Mouse (Mus musculus) liver, adult 2 months (tissue): ENCODE measurements around the gene Apom. TPM values are rescaled to one million over a fixed set of nuclear protein-coding genes. Genes with fewer than 3 reads are reported as not detected.

Experiments
- DNase-seq: peaks from one replicate; pipeline ENCODE4 v3.0.0-alpha.2; 2011; ENCODE audit warnings: low read depth, low spot score; ENCODE audit errors: extremely low read depth
- H3K27ac ChIP-seq: fragments of 200-500 bp; replicated peaks from 2 replicates; pipeline ENCODE4 v1.5.1; 2012; ENCODE audit warnings: low read depth, mild to moderate bottlenecking, control low read depth, inconsistent platforms, low read length; ENCODE audit not compliant: insufficient read depth
- H3K27me3 ChIP-seq: fragments of 200-500 bp; 2 replicates; pipeline ENCODE4 v1.6.1; 2012; ENCODE audit warnings: mild to moderate bottlenecking, moderate library complexity, low read length, inconsistent platforms; ENCODE audit not compliant: control insufficient read depth, insufficient read depth
- H3K36me3 ChIP-seq: fragments of 200-500 bp; 2 replicates; pipeline ENCODE4 v1.6.1; 2012; ENCODE audit warnings: low read length, inconsistent platforms; ENCODE audit not compliant: control insufficient read depth, insufficient read depth
- H3K4me1 ChIP-seq: fragments of 200-500 bp; 2 replicates; pipeline ENCODE4 v1.6.1; 2011; ENCODE audit warnings: low read length; ENCODE audit not compliant: control insufficient read depth, insufficient read depth
- H3K4me3 ChIP-seq: fragments of 200-500 bp; 2 replicates; pipeline ENCODE4 v1.5.1; 2011; ENCODE audit warnings: low read depth, mild to moderate bottlenecking, control low read depth, low read length, moderate library complexity; ENCODE audit not compliant: insufficient read depth
- H3K79me2 ChIP-seq: fragments of 200-500 bp; 2 replicates; pipeline ENCODE4 v1.6.1; 2012; ENCODE audit warnings: inconsistent platforms, mild to moderate bottlenecking, low read length, moderate library complexity; ENCODE audit not compliant: control insufficient read depth, insufficient read depth
- H3K9ac ChIP-seq: fragments of 200-500 bp; 2 replicates; pipeline ENCODE4 v1.6.1; 2012; ENCODE audit warnings: low read depth, mild to moderate bottlenecking, control low read depth, inconsistent platforms, low read length
- CTCF ChIP-seq: fragments of 200-500 bp; IDR thresholded peaks from 2 replicates; pipeline ENCODE4 v1.5.1; 2011; ENCODE audit warnings: low read depth, low read length, control low read depth
- POLR2A ChIP-seq: fragments of 200-500 bp; IDR thresholded peaks from 2 replicates; pipeline ENCODE4 v1.6.1; 2011; ENCODE audit warnings: low read length, control low read depth; ENCODE audit not compliant: insufficient read depth; ENCODE audit errors: extremely low read depth
- WGBS: fragments of 180-500 bp; shearing (Covaris S2); methylation state at CpG from one replicate; pipeline ENCODE4 v1.1.7; 2018; 5-methylcytosine and 5-hydroxymethylcytosine counted together
- polyA plus RNA-seq: library from polyadenylated mRNA; depleted of rRNA; stranded (reverse); fragments of >200 nt; gene quantifications from 2 replicates; pipeline ENCODE4 v1.2.3, GENCODE M21; 2012
- total RNA-seq: library from RNA; depleted of rRNA; stranded (reverse); fragments of >200 nt; gene quantifications from 2 replicates; pipeline ENCODE4 v1.2.3, GENCODE M21; 2014

Gene Apom
- total and polyA plus RNA-seq, 2 experiments, result 432 to 575 TPM

DNA sequence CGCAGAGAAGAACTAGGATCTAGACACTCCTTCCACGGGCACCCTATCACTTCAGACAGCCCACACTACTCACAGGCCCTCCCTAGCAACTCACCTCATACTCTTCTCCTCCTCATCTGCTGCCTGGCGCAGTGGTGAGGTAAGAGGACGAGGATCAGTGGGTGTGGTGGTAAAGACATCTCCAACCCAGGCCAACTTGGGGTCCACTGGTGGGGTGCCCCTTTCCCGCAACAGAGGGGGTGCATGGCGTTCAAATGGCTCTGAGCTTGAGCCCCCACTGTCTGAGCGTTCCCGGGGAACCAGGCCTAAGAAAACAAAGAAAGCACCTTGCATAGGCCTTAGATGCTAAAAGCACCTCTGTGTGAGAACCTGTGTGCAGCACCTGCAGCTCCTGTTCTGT is 25.4 kb upstream of the Apom start:
- Histone ChIP-seq H3K9ac (no peak overlapping the region), H3K27ac (no peak overlapping the region), H3K4me1 (no peaks in the 10 kb centered on the region), H3K27me3 (no peaks in the 10 kb centered on the region), H3K36me3 (peaks cover 86% of the 10 kb centered on the region), H3K79me2 (peaks cover 23% of the 10 kb centered on the region), H3K4me3 (no peak overlapping the region)
- no peak for TF ChIP-seq POLR2A
- TF ChIP-seq CTCF, result no peak
- DNase-seq, result no peak
- WGBS, result 90% methylated on average over 8 of the region's 8 CpGs

DNA sequence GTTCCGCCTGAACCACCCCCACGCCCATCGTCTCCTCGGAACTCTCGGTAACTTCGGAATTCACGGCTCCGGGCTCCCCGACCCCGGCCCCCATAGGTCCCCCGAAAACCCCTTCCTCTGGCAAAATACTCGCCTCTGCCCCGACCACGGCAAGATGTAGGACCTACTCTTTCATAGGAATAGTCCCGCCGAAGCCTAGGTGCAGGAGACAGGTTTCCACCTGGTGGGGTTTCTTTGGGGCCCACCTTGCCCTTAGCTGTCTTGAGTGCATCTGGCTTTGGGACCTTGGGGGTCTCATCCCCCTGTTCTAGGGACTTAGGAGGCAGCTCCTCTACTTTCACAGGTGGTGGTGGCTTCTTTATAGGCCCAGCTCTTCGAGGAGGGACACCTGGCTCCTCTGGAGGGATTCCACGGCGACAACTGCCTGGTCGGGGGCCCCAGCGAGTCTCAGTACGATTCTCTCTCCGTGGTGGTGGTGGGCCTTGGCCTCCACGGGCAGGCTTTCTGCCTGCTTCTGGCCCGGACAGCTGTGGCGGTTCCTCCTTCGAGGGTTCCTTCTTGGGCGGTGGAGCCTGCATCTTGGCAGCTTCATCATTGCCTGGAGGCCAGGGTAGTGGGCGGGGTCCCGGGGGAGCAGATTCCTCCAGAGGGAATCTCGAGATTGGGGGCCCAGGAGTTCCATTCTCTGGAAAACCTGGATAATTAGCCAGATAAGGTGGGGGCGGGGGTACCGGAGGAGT is 24.8 kb upstream of the Apom start:
- no peak overlapping the region for H3K4me3 ChIP-seq
- no peaks in the 10 kb centered on the region for H3K27me3 ChIP-seq
- no peak for TF ChIP-seq CTCF
- TF ChIP-seq POLR2A, result no peak
- peaks cover 86% of the 10 kb centered on the region for H3K36me3 ChIP-seq
- peaks cover 19% of the 10 kb centered on the region; the same call in 1 of the 2 replicates for H3K79me2 ChIP-seq
- no peak overlapping the region for H3K9ac ChIP-seq
- no peak overlapping the region for H3K27ac ChIP-seq
- 93% methylated on average over 33 of the region's 33 CpGs for WGBS
- DNase-seq, result no peak
- no peaks in the 10 kb centered on the region for H3K4me1 ChIP-seq

DNA sequence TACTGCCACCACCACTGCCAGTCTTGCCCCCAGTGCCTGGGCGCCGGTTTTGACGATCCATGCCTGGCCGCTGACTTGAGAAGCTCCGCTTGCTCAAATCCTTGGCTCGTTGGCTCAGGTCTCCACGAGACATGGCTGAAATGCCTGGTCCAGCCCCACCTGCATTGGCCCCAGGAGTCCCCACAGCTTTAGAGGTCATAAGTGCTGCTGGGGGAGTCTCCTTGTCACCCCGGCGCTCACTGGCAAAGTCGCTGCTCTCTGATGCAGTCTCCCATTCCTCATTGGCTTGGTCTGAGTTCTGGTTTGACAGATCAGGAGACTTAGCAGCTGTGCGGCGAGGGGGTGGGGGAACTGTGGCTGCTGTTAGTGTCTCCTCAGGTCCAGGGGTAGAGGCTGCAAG is 23.6 kb upstream of the Apom start:
- WGBS, result 94% methylated on average over 12 of the region's 12 CpGs
- H3K27me3 ChIP-seq, result no peaks in the 10 kb centered on the region
- TF ChIP-seq CTCF (no peak), POLR2A (no peak)
- H3K9ac ChIP-seq, result no peak overlapping the region
- no peak for DNase-seq
- H3K4me1 ChIP-seq, result no peaks in the 10 kb centered on the region
- no peak overlapping the region for H3K4me3 ChIP-seq
- H3K36me3 ChIP-seq, result peaks cover 86% of the 10 kb centered on the region
- peaks cover 13% of the 10 kb centered on the region; the same call in 1 of the 2 replicates for H3K79me2 ChIP-seq
- H3K27ac ChIP-seq, result no peak overlapping the region

DNA sequence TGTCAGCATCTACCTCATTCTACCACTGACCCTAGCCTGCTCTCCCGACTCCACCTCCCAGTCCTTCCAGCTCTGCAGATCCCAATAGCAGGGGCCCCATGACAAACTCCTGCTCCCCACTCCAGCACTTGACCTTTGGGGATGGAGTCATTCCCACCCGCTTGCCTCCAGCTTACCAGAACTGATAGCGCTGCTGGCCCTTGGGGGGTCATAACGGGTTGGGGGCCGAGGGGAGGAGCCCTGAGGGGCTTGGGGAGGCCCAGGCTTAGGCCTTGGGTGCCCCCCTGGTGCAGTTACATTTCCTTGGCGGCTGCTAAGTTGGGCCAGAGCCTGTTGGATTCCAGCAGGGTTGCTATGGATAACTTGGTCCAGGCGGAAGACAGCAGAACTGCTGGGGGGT is 22.8 kb upstream of the Apom start:
- DNase-seq, result no peak
- WGBS, result 91% methylated on average over 7 of the region's 7 CpGs
- H3K9ac ChIP-seq, result no peak overlapping the region
- no peaks in the 10 kb centered on the region for H3K27me3 ChIP-seq
- peaks cover 84% of the 10 kb centered on the region for H3K36me3 ChIP-seq
- peaks cover 6% of the 10 kb centered on the region; the same call in 1 of the 2 replicates for H3K79me2 ChIP-seq
- H3K4me3 ChIP-seq, result no peak overlapping the region
- no peak overlapping the region for H3K27ac ChIP-seq
- no peak for TF ChIP-seq CTCF
- no peak for TF ChIP-seq POLR2A
- no peaks in the 10 kb centered on the region for H3K4me1 ChIP-seq

DNA sequence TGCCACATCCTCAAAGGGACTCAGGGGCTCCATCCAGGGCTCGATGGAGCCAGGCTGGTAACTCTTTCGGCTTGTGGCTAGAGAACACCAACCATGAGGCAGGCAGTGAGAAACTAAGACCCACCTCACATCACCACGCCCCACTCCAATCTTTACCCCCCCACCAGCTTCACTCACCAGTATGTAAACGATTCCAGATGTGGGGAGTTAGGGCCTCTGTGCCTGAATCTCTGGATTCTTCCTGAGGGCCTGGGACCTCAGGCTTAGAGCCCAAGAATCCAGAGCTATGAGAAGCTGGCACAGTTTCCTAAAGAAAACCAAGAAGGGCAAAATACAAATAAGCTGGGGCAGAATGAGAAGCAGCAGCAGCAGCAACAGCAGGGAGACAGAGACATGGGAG is 22.1 kb upstream of the Apom start:
- no peak overlapping the region for H3K27ac ChIP-seq
- H3K4me3 ChIP-seq, result no peak overlapping the region
- no peak for DNase-seq
- TF ChIP-seq POLR2A, result no peak
- no peak for TF ChIP-seq CTCF
- H3K27me3 ChIP-seq, result no peaks in the 10 kb centered on the region
- peaks cover 3% of the 10 kb centered on the region; the same call in 1 of the 2 replicates for H3K79me2 ChIP-seq
- H3K36me3 ChIP-seq, result peaks cover 81% of the 10 kb centered on the region
- 87% methylated on average over 4 of the region's 4 CpGs for WGBS
- no peaks in the 10 kb centered on the region for H3K4me1 ChIP-seq
- H3K9ac ChIP-seq, result no peak overlapping the region

DNA sequence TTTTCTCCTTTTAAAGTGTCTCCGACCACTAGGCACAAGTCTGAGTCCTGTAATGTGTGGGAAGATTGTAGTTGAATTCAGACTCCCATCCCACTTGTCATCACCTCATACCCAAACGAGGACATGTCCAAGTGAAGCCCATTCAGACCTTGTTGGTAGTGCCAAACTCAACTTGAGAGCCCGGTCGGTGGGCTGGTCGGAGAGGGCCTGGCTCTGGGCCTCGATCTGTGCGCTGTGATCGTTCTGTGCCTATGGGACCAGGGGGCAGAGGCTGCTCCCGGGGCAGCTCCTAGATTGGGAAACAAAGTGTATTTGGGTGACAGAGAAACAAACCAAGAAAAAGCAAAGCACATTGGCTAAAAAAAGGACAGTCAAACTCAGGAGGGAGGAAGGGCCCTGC is 21.2 kb upstream of the Apom start:
- Histone ChIP-seq H3K9ac (no peak overlapping the region), H3K27ac (no peak overlapping the region), H3K79me2 (peaks cover 3% of the 10 kb centered on the region; the same call in 1 of the 2 replicates), H3K27me3 (no peaks in the 10 kb centered on the region), H3K4me3 (no peak overlapping the region), H3K36me3 (peaks cover 80% of the 10 kb centered on the region), H3K4me1 (no peaks in the 10 kb centered on the region; the same call in 1 of the 2 replicates)
- no peak for DNase-seq
- no peak for TF ChIP-seq CTCF
- no peak for TF ChIP-seq POLR2A
- 90% methylated on average over 9 of the region's 9 CpGs for WGBS
